Mouse (Mus musculus): ENCODE data around the gene Adck1. TPM values are rescaled to one million over a fixed set of nuclear protein-coding genes. Genes with fewer than 3 reads are reported as not detected.
A peak's percentile ranks its signal among the peaks of the same experiment; 100 is the strongest.
"Not testable (repeated sequence)": the region's sequence is repeated elsewhere in the genome, so short reads cannot be mapped to it uniquely, and the experiment has no call there.

Adck1 gene
- polyA plus RNA-seq, 1 experiment from 2014 or later, result 12.5 TPM

DNA sequence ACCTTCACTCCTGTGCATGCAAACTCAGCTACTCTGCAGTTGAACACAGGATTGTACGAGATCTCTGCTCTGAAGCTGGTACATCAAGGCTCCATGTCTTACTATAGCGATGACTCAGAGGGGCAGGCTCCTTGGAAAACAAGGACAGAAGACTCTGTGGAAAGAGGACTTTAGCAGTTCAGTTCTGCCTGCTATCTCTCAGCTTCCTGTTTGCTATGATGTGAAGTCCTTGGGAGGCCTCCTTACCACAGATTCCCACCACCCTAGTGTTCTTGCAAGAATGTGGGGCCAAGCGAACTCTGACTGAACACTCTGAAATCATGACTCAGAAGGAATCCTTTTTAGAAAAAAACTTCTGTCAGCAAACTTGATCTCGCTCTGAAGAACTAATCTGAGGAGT lies 8.3 kb downstream of the Adck1 start:
- Histone ChIP-seq H3K4me2 (ENCODE audit: low read depth, low read length) (no peak overlapping the region), H3K36me3 (replicated peaks; ENCODE audit: control insufficient read depth, insufficient read depth, low read depth, low read length) (no peaks in the 10 kb centered on the region), H3K27me3 (ENCODE audit: control insufficient read depth, insufficient read depth, low read length) (no peaks in the 10 kb centered on the region), H3K9me3 (replicated peaks; ENCODE audit: control insufficient read depth, low read length) (no peaks in the 10 kb centered on the region), H3K4me3 (ENCODE audit: low read depth, low read length) (no peak overlapping the region), H3K27ac (replicated peaks; ENCODE audit: low read depth, low read length) (no peak overlapping the region), H3K9ac (replicated peaks; ENCODE audit: low read length) (no peak overlapping the region), H3K4me1 (ENCODE audit: control insufficient read depth, insufficient read depth, low read length) (no peaks in the 10 kb centered on the region)
- no peak for ATAC-seq (replicated peaks; ENCODE audit: insufficient number of reproducible peaks, low FRiP score, low TSS enrichment, low read depth)
- no peak for DNase-seq (ENCODE audit: low spot score)
- WGBS, result 86% methylated on average over 4 of the region's 4 CpGs

DNA sequence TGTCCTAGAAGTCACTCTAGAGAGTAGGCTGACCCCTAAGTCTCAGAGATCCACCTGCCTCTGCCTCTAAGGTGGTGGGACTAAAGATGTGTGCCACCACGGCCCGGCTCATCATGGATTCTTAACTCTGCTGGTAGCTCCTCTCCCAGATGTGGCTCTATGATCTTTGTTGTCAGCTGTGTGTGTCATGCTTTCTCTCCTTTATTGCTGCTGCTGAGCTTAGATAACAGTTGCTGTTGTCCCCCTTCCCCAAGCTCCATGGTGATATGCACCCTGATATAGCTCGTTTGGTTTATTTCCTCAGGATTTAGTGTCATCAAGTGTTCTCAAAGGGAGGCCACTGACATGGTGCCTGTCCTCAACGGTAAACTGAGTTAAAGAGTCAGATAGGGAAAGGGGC lies 9.3 kb downstream of the Adck1 start:
- not testable (repeated sequence) for H3K9me3 ChIP-seq (replicated peaks; ENCODE audit: control insufficient read depth, low read length); ATAC-seq (replicated peaks; ENCODE audit: insufficient number of reproducible peaks, low FRiP score, low TSS enrichment, low read depth); H3K36me3 ChIP-seq (replicated peaks; ENCODE audit: control insufficient read depth, insufficient read depth, low read depth, low read length); H3K9ac ChIP-seq (replicated peaks; ENCODE audit: low read length); H3K4me2 ChIP-seq (ENCODE audit: low read depth, low read length); H3K4me3 ChIP-seq (ENCODE audit: low read depth, low read length); H3K27ac ChIP-seq (replicated peaks; ENCODE audit: low read depth, low read length); H3K4me1 ChIP-seq (ENCODE audit: control insufficient read depth, insufficient read depth, low read length); H3K27me3 ChIP-seq (ENCODE audit: control insufficient read depth, insufficient read depth, low read length); DNase-seq (ENCODE audit: low spot score)
- 78% methylated on average over 4 of the region's 4 CpGs for WGBS

DNA sequence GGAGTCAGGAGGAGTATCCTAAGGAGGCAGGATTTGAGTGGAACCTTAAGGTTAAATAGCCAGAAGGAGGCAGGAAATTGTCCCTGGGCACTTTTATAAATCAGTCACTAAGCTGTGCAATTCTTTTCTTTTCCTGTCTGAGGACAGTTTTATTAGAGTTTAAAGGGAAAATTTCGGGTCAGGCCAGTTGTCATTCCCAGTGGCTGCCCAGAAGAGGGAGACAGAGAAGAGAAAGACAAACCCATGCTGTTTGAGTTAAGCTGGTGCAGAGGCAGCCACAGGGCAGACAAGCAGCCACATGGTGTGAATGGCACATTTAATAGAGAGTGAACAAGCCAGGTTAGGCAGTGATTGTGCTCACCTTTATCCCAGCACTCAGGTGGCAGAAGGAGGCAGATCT lies 10.0 kb downstream of the Adck1 start:
- H3K9ac ChIP-seq (replicated peaks; ENCODE audit: low read length); H3K4me3 ChIP-seq (ENCODE audit: low read depth, low read length); H3K36me3 ChIP-seq (replicated peaks; ENCODE audit: control insufficient read depth, insufficient read depth, low read depth, low read length); H3K27ac ChIP-seq (replicated peaks; ENCODE audit: low read depth, low read length); H3K9me3 ChIP-seq (replicated peaks; ENCODE audit: control insufficient read depth, low read length); DNase-seq (ENCODE audit: low spot score); ATAC-seq (replicated peaks; ENCODE audit: insufficient number of reproducible peaks, low FRiP score, low TSS enrichment, low read depth); H3K4me2 ChIP-seq (ENCODE audit: low read depth, low read length); H3K4me1 ChIP-seq (ENCODE audit: control insufficient read depth, insufficient read depth, low read length); H3K27me3 ChIP-seq (ENCODE audit: control insufficient read depth, insufficient read depth, low read length): not testable (repeated sequence)
- WGBS, result 25% methylated on average over 1 of the region's 1 CpGs

DNA sequence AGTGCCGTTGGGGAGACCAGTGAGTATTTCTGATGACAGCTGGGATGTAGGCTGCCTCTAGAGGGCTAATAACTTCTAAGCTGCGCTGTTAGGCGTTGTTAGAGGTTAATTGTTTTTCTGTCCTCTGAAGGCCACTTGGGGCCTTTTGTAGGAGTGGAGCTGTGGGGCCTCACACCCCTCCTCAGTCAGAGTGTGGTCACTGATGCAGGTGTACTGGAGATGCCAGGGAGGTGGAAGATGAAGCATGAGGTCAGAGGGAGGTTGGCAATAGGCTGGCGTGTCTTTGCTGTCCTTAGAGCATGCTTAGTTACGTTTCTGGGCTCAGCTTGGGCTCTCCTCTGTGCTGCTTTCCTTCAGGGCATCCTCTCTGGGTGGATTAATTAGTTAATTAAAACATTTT lies 11.7 kb downstream of the Adck1 start:
- DNase-seq (ENCODE audit: low spot score), result no peak
- 78% methylated on average over 5 of the region's 5 CpGs for WGBS
- Histone ChIP-seq H3K4me1 (ENCODE audit: control insufficient read depth, insufficient read depth, low read length) (no peaks in the 10 kb centered on the region), H3K9me3 (replicated peaks; ENCODE audit: control insufficient read depth, low read length) (no peaks in the 10 kb centered on the region), H3K4me3 (ENCODE audit: low read depth, low read length) (no peak overlapping the region), H3K36me3 (replicated peaks; ENCODE audit: control insufficient read depth, insufficient read depth, low read depth, low read length) (no peaks in the 10 kb centered on the region), H3K4me2 (ENCODE audit: low read depth, low read length) (no peak overlapping the region), H3K9ac (replicated peaks; ENCODE audit: low read length) (no peak overlapping the region), H3K27me3 (ENCODE audit: control insufficient read depth, insufficient read depth, low read length) (no peaks in the 10 kb centered on the region), H3K27ac (replicated peaks; ENCODE audit: low read depth, low read length) (no peak overlapping the region)
- no peak for ATAC-seq (replicated peaks; ENCODE audit: insufficient number of reproducible peaks, low FRiP score, low TSS enrichment, low read depth)

DNA sequence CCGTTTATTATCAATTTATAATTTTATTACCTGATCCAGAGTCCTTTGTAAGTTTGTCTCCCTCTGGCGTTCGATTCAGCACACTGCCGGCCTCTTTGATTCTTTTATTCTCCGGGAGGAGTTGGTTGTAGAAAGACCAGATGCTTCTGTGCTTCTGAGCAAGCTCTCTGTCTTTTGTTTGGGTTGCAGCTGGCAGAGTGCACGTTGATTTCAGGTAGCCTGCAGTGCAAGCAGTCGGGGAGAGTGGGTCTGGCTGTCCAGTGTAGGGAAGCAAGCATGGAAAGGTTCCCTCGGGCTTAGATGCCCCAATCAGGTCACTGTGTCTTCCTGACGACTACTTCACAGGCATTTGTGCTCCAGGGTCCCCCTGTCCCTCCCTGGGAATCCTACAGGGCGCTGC lies 16.5 kb downstream of the Adck1 start:
- H3K36me3 ChIP-seq (replicated peaks; ENCODE audit: control insufficient read depth, insufficient read depth, low read depth, low read length), result no peaks in the 10 kb centered on the region
- H3K9me3 ChIP-seq (replicated peaks; ENCODE audit: control insufficient read depth, low read length), result no peaks in the 10 kb centered on the region
- DNase-seq (ENCODE audit: low spot score) (peak; percentile 63), ATAC-seq (replicated peaks; ENCODE audit: insufficient number of reproducible peaks, low FRiP score, low TSS enrichment, low read depth) (no peak)
- no peak overlapping the region for H3K4me2 ChIP-seq (ENCODE audit: low read depth, low read length)
- H3K4me3 ChIP-seq (ENCODE audit: low read depth, low read length), result no peak overlapping the region
- no peaks in the 10 kb centered on the region for H3K4me1 ChIP-seq (ENCODE audit: control insufficient read depth, insufficient read depth, low read length)
- H3K27me3 ChIP-seq (ENCODE audit: control insufficient read depth, insufficient read depth, low read length), result no peaks in the 10 kb centered on the region
- no peak overlapping the region for H3K27ac ChIP-seq (replicated peaks; ENCODE audit: low read depth, low read length)
- no peak overlapping the region for H3K9ac ChIP-seq (replicated peaks; ENCODE audit: low read length)
- WGBS, result 37% methylated on average over 10 of the region's 10 CpGs

DNA sequence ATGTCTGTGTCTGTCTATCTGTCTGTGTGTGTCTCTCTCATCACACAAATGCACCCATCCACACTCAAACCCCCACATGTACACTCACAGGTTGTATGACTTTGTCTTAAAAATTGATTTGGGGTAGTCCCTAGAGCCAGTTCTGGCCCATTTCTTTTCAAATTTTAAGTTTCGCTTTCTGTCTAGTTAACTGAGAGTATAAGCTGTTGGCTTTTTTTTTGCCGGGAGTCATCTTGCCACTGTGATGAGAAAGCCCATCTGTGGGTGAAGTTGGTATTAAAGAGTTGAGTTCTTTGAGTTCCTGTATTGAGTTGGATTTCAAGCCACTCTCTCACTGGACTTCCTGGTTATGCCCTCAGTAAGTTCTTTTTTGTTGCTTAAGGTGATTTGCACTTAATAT lies 17.9 kb downstream of the Adck1 start:
- no peaks in the 10 kb centered on the region for H3K36me3 ChIP-seq (replicated peaks; ENCODE audit: control insufficient read depth, insufficient read depth, low read depth, low read length)
- H3K4me3 ChIP-seq (ENCODE audit: low read depth, low read length), result no peak overlapping the region
- no peak overlapping the region for H3K9ac ChIP-seq (replicated peaks; ENCODE audit: low read length)
- no peaks in the 10 kb centered on the region for H3K9me3 ChIP-seq (replicated peaks; ENCODE audit: control insufficient read depth, low read length)
- no peak for ATAC-seq (replicated peaks; ENCODE audit: insufficient number of reproducible peaks, low FRiP score, low TSS enrichment, low read depth)
- no peak overlapping the region for H3K27ac ChIP-seq (replicated peaks; ENCODE audit: low read depth, low read length)
- WGBS, result 95% methylated on average over 2 of the region's 2 CpGs
- DNase-seq (ENCODE audit: low spot score), result no peak
- H3K27me3 ChIP-seq (ENCODE audit: control insufficient read depth, insufficient read depth, low read length), result no peaks in the 10 kb centered on the region
- H3K4me1 ChIP-seq (ENCODE audit: control insufficient read depth, insufficient read depth, low read length), result no peaks in the 10 kb centered on the region
- no peak overlapping the region for H3K4me2 ChIP-seq (ENCODE audit: low read depth, low read length)

DNA sequence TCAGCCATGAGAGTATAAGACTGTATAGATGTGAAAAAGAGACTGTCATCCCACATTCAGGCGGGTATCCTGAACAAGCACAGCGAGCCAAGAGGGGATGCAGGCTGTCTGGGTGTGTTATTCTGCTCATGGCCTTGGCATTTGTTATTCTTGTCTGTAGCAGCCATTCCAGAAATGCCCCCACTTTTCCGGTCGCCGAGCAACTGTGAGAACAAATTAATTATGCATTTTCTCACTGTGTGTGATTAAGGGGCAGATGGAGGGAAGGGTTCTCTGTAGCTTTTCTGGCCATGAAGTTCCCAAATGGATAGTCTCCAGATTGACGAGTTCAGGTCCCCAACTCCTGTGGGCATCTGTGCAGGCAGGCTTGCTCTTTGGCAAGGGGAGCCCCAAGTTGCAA lies 28.5 kb downstream of the Adck1 start:
- Histone ChIP-seq H3K4me1 (ENCODE audit: control insufficient read depth, insufficient read depth, low read length) (no peaks in the 10 kb centered on the region), H3K9ac (replicated peaks; ENCODE audit: low read length) (no peak overlapping the region), H3K9me3 (replicated peaks; ENCODE audit: control insufficient read depth, low read length) (no peaks in the 10 kb centered on the region), H3K4me3 (ENCODE audit: low read depth, low read length) (no peak overlapping the region), H3K4me2 (ENCODE audit: low read depth, low read length) (no peak overlapping the region), H3K36me3 (replicated peaks; ENCODE audit: control insufficient read depth, insufficient read depth, low read depth, low read length) (no peaks in the 10 kb centered on the region), H3K27ac (replicated peaks; ENCODE audit: low read depth, low read length) (no peak overlapping the region), H3K27me3 (ENCODE audit: control insufficient read depth, insufficient read depth, low read length) (no peaks in the 10 kb centered on the region)
- DNase-seq (ENCODE audit: low spot score) (no peak), ATAC-seq (replicated peaks; ENCODE audit: insufficient number of reproducible peaks, low FRiP score, low TSS enrichment, low read depth) (no peak)
- 83% methylated on average over 6 of the region's 6 CpGs for WGBS

DNA sequence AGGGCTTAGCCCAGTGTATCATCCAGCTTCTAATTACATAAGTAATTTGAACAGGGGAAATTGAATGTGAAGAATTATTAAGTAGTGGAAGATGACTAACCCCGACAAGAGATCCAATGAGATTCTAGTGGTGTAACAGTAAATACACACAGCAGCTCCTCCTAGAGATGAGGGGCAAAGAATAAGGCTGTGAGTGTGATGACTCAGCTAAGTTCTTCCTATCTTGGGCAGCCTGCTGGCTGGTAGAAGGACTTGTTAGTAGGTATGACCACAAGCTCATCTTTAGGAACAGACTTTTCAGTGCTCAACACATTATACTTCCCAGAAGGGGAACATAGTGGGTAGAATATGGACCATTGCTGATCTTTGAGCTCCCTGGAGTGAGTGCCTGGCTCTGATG lies 38.3 kb downstream of the Adck1 start:
- ATAC-seq (replicated peaks; ENCODE audit: insufficient number of reproducible peaks, low FRiP score, low TSS enrichment, low read depth) (no peak), DNase-seq (ENCODE audit: low spot score) (no peak)
- no peaks in the 10 kb centered on the region for H3K4me1 ChIP-seq (ENCODE audit: control insufficient read depth, insufficient read depth, low read length)
- H3K9me3 ChIP-seq (replicated peaks; ENCODE audit: control insufficient read depth, low read length), result no peaks in the 10 kb centered on the region
- no peak overlapping the region for H3K9ac ChIP-seq (replicated peaks; ENCODE audit: low read length)
- no peak overlapping the region for H3K4me2 ChIP-seq (ENCODE audit: low read depth, low read length)
- no peaks in the 10 kb centered on the region for H3K27me3 ChIP-seq (ENCODE audit: control insufficient read depth, insufficient read depth, low read length)
- 91% methylated on average over 1 of the region's 1 CpGs for WGBS
- H3K4me3 ChIP-seq (ENCODE audit: low read depth, low read length), result no peak overlapping the region
- H3K36me3 ChIP-seq (replicated peaks; ENCODE audit: control insufficient read depth, insufficient read depth, low read depth, low read length), result no peaks in the 10 kb centered on the region
- H3K27ac ChIP-seq (replicated peaks; ENCODE audit: low read depth, low read length), result no peak overlapping the region

DNA sequence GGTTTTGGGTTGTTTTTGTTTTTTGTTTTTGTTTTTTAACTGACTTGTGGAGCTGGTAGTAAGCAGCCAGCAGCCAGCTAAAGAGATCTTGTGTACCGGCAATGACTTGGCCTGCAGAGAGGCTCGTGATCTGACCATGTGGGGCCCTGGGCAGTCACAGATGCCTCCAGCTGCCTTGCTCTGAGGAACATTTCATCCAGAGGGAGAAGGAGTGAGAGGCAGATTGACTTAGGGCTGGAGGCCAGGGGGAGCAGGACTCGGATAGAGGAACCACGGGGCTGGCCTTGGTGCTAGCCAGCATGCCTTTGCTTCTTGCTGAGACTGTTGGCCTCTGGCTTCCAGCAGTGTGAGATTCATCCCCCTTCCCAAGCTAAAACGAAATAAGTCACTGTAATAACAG lies 43.2 kb downstream of the Adck1 start:
- no peak overlapping the region for H3K4me3 ChIP-seq (ENCODE audit: low read depth, low read length)
- 54% methylated on average over 5 of the region's 5 CpGs for WGBS
- no peak for ATAC-seq (replicated peaks; ENCODE audit: insufficient number of reproducible peaks, low FRiP score, low TSS enrichment, low read depth)

More for the DNA sequence above, 43.2 kb downstream of the Adck1 start:
- Histone ChIP-seq H3K4me1 (ENCODE audit: control insufficient read depth, insufficient read depth, low read length) (no peaks in the 10 kb centered on the region), H3K4me2 (ENCODE audit: low read depth, low read length) (no peak overlapping the region), H3K27me3 (ENCODE audit: control insufficient read depth, insufficient read depth, low read length) (no peaks in the 10 kb centered on the region), H3K27ac (replicated peaks; ENCODE audit: low read depth, low read length) (no peak overlapping the region), H3K9ac (replicated peaks; ENCODE audit: low read length) (no peak overlapping the region), H3K36me3 (replicated peaks; ENCODE audit: control insufficient read depth, insufficient read depth, low read depth, low read length) (no peaks in the 10 kb centered on the region), H3K9me3 (replicated peaks; ENCODE audit: control insufficient read depth, low read length) (no peaks in the 10 kb centered on the region)
- no peak for DNase-seq (ENCODE audit: low spot score)

All from embryonic facial prominence, embryonic 11.5 days (tissue).